Mouse (Mus musculus) adrenal gland, postnatal 4 days (tissue): ENCODE results near the gene Best1. TPM values are rescaled to one million over a fixed set of nuclear protein-coding genes. Genes with fewer than 3 reads are reported as not detected.

Source experiments
- DNase-seq, 2 experiments: peaks; one replicate each; pipeline ENCODE4 v3.0.0; 2021 to 2022; ENCODE audit warnings: low spot score in 2 of 2, mixed read lengths in 2 of 2
- total RNA-seq, 2 experiments: library from RNA; stranded (reverse); gene quantifications; 2 replicates each; pipeline ENCODE4 v1.2.3; 2021

Gene Best1
- total RNA-seq, 2 experiments from 2014 or later: 0.71 to 2.2 TPM

DNA sequence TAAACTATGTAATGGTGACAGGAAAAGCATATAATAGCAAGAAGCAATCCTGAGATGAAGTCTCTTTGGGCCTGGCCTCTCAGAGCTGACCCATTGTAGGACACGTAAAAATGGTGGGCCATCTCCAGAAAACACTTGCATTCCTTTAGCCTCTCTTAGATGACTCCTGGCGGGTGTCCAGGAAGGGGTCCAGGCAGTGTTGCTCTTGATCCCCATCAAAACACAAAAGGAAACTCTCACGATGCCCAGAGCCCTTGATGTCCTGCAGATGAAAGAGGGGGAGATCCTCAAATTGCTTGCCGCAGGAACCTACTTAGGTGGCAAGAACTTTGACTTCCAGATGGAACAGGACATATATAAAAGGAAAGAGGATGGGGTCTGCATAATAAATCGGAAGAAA is 64.0 kb downstream of the Best1 start:
- no peak for DNase-seq

DNA sequence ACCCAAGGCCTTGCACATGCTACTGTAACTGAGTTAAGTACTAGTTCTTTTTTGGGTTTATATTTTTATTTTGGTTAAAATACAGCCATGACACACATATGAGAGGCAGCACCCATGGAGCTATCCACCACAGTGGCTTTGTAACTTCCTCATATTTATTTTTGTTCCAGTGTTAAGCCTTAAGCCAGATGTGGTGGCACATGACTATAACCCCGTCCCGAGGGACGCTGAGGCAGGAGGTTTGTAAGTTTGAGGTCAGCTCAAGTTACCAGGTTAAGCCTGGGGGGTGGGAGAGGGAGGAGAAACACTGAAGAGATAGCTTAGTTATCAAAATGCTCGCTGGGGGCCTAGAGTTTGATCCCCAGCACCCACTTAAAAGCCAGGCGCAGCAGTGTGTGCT is 64.9 kb downstream of the Best1 start:
- no peak for DNase-seq

Other genes with a start within 250 kb of the Best1 start
- gene Scgb2a2, start 154.1 kb downstream of the Best1 start, total RNA-seq: not detected
- gene Incenp, start 102.1 kb downstream of the Best1 start, total RNA-seq: 10 to 100 TPM; 69.3 to 69.9 TPM
- gene Fth1, start 21.0 kb downstream of the Best1 start, total RNA-seq: 1,000 to 10,000 TPM; 1,555 to 1,573 TPM
- 10 to 100 TPM; 21.8 to 23.9 TPM for gene Rab3il1, start within 50 bp of the Best1 start, total RNA-seq
- gene Fads3, start 39.9 kb upstream of the Best1 start, total RNA-seq: 10 to 100 TPM; 12.2 to 19.3 TPM
- 100 to 1,000 TPM; 385 to 397 TPM for gene Fads2, start 100.1 kb upstream of the Best1 start, total RNA-seq
- 100 to 1,000 TPM; 225 to 254 TPM for gene Fads1, start 181.3 kb upstream of the Best1 start, total RNA-seq
- 100 to 1,000 TPM; 161 to 182 TPM for gene Tmem258, start 202.4 kb upstream of the Best1 start, total RNA-seq
- 10 to 100 TPM; 32.9 to 35.8 TPM for gene Fen1, start 202.5 kb upstream of the Best1 start, total RNA-seq
- 1 to 10 TPM; 6.2 to 9.1 TPM for gene Myrf, start 239.1 kb upstream of the Best1 start, total RNA-seq